Mouse (Mus musculus): ENCODE measurements at regions not wholly inside any gene's neighbourhood (a gene's known extent, or its start where the extent isn't known, plus 50 kb on each side); places are given as distances from the start of the nearest gene placed in this dataset.
A peak's percentile ranks its signal among the peaks of the same experiment; 100 is the strongest.

DNA sequence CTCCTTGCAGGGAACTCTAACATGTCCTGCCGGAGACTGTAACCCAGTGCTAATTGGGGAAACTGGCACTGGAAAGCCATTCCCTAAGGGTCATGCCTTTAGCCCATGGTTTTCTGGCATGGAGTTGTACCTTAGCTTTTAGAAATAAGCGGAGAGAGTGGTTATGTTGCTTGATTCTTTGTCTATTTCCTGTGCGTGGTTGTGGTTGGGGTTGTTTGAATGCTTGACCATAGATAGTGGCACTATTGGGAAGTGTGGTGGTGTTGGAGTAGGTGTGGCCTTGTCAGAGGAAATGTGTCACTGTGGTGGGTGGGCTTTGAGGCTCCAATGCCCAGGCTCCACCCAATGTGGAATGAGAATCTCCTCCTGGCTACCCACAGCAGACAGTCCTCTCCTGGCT lies 289.2 kb upstream of the Chd6 start:
- Histone ChIP-seq H3K9ac (no peak overlapping the region), H3K27me3 (no peaks in the 10 kb centered on the region), H3K4me3 (no peak overlapping the region), H3K4me1 (no peaks in the 10 kb centered on the region), H3K9me3 (no peaks in the 10 kb centered on the region), H3K4me2 (no peak overlapping the region), H3K36me3 (no peaks in the 10 kb centered on the region), H3K27ac (no peak overlapping the region)
- ATAC-seq (ENCODE audit: borderline replicate concordance, extremely low read depth, low FRiP score, low TSS enrichment): no peak
- 86% methylated on average over 3 of the region's 3 CpGs for WGBS

DNA sequence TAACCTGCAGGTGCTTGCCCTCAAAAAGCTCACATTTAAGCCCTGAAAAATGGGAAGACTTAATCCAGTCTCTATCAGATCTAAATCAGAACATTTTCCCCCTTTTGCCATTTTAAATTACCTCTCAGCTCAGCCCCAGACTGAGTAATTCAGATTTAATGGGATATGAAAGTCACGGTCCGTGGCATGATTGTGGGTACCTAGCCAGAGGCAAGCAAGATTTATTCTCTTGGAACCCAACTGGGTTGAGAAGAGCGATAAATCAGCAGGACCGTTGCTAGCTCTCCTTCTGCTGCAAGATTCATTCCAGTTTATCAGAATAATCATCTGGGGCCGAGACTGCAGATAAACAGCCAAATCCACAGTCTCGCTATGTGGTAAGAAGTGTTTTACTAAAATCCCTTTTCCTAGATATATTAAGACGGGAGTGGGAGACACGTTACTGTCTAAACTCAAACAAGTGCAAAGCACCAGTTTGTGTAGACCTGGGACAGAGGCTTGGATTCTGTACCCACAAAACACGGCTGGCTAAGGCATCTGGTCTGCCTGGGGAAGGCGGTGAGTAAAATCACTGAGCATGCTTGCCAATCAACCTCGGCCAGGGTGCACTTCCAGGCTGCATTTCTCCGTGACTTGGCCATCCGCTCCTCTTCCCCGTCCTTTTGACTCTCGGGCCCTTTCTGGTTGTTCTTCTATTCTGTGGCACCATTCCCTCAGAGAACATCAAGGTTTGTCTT lies 282.2 kb upstream of the Chd6 start:
- Histone ChIP-seq H3K4me3 (no peak overlapping the region), H3K9me3 (no peaks in the 10 kb centered on the region), H3K9ac (no peak overlapping the region), H3K36me3 (no peaks in the 10 kb centered on the region), H3K27me3 (no peaks in the 10 kb centered on the region), H3K27ac (no peak overlapping the region), H3K4me2 (no peak overlapping the region), H3K4me1 (no peaks in the 10 kb centered on the region)
- ATAC-seq (ENCODE audit: borderline replicate concordance, extremely low read depth, low FRiP score, low TSS enrichment): no peak
- 73% methylated on average over 15 of the region's 15 CpGs for WGBS

DNA sequence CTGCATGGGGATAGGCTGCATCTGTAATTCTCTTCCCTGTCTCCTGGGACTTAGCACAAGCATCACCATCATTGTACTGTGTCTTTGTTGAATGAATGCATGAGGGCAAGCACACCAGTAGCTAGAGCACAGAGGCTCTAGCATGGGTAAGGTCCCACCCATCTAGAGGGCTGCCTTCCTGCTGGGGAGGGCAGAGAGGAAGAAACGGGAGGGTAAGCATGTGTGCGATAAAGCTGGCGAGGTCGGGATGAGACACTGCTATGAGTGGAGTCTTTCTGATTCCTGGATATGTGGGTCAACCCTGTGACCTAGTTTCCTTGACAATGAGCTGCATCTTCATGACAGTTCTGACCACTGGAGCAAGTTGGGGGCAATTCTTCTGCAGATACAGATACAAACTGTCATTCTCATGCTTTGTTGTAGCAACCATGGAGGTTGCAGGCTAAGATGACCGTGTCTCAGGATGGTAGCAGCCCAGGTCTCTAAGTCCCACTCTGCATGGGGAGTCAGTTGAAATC lies 280.5 kb upstream of the Chd6 start:
- WGBS: 72% methylated on average over 5 of the region's 5 CpGs
- H3K4me3 ChIP-seq: no peak overlapping the region

DNA sequence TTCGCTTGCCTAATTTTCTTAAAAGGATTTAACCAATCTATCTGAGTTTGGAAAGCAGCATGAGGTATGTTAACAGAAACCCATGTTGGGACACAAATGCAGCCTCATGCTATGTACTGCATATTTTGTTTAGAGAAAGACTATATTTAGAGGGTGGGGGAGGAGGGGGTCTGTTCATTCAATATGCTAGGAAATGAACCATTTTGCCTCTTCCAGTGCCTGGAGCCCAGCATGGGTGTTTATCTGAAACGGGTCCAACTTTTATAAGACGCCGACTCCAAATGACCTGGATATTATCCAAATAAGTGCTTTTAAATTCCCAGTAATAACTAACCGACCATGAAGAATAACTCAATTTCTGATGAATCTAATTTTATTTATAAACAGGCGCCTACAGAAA lies 278.2 kb upstream of the Chd6 start:
- no peak overlapping the region for H3K4me3 ChIP-seq
- no peaks in the 10 kb centered on the region for H3K36me3 ChIP-seq
- no peak overlapping the region for H3K4me2 ChIP-seq
- no peak overlapping the region for H3K27ac ChIP-seq
- no peaks in the 10 kb centered on the region for H3K27me3 ChIP-seq
- no peaks in the 10 kb centered on the region for H3K4me1 ChIP-seq
- no peak overlapping the region for H3K9ac ChIP-seq
- ATAC-seq (ENCODE audit: borderline replicate concordance, extremely low read depth, low FRiP score, low TSS enrichment): peak; percentile 41; the same call in 1 of the 2 replicates
- H3K9me3 ChIP-seq: no peaks in the 10 kb centered on the region
- WGBS: 49% methylated on average over 6 of the region's 6 CpGs

More for the DNA sequence above, 280.5 kb upstream of the Chd6 start:
- Histone ChIP-seq H3K27ac (no peak overlapping the region), H3K27me3 (no peaks in the 10 kb centered on the region), H3K9ac (no peak overlapping the region), H3K4me1 (no peaks in the 10 kb centered on the region), H3K36me3 (no peaks in the 10 kb centered on the region), H3K9me3 (no peaks in the 10 kb centered on the region), H3K4me2 (no peak overlapping the region)
- ATAC-seq (ENCODE audit: borderline replicate concordance, extremely low read depth, low FRiP score, low TSS enrichment): no peak

DNA sequence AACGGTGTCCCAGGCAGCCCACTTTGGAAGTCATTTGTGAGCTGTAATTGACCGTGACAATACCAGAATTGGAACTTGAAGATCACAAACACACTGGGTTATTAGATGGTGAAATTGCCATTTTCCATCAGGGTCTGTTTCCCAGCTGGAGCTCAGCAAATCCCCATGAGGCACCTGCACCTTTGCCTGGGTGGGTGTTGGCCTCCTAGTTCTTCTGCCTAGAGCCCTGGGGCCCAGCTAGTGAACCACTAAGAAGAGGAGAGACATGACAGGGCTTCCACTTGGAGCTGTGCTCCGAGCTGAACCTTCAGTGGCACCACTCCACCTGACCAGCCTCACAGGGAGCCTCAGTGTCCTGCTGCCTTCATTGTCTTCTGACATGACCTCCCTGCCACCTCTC lies 273.5 kb upstream of the Chd6 start:
- ATAC-seq (ENCODE audit: borderline replicate concordance, extremely low read depth, low FRiP score, low TSS enrichment): no peak
- H3K9ac ChIP-seq: no peak overlapping the region
- H3K4me1 ChIP-seq: no peaks in the 10 kb centered on the region
- H3K36me3 ChIP-seq: no peaks in the 10 kb centered on the region
- WGBS: 59% methylated on average over 3 of the region's 3 CpGs
- no peaks in the 10 kb centered on the region for H3K27me3 ChIP-seq
- no peak overlapping the region for H3K27ac ChIP-seq
- no peak overlapping the region for H3K4me2 ChIP-seq
- H3K9me3 ChIP-seq: no peaks in the 10 kb centered on the region
- no peak overlapping the region for H3K4me3 ChIP-seq

DNA sequence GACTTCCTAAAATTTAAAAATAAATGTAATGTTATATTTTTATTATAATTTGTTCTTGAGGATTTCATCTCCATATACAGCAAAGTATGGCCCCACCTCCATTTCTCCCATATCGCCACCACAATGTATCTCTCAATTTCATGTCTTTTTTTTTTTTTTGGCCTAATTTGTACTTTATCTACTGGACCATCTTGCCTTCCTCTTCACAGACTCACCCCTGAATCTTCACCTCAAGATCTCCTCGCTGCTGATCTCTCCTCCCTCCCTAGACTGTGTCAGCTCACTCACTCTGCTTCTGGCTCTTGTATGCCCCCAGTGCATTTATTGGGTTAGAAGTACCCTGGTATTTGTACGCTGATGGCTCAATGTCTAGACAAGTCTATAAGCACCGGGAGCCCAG lies 269.4 kb upstream of the Chd6 start:
- Histone ChIP-seq H3K27me3 (no peaks in the 10 kb centered on the region), H3K4me1 (no peaks in the 10 kb centered on the region), H3K27ac (no peak overlapping the region), H3K9ac (no peak overlapping the region), H3K4me3 (no peak overlapping the region), H3K9me3 (no peaks in the 10 kb centered on the region), H3K36me3 (no peaks in the 10 kb centered on the region), H3K4me2 (no peak overlapping the region)
- WGBS: 79% methylated on average over 4 of the region's 4 CpGs
- no peak for ATAC-seq (ENCODE audit: borderline replicate concordance, extremely low read depth, low FRiP score, low TSS enrichment)

DNA sequence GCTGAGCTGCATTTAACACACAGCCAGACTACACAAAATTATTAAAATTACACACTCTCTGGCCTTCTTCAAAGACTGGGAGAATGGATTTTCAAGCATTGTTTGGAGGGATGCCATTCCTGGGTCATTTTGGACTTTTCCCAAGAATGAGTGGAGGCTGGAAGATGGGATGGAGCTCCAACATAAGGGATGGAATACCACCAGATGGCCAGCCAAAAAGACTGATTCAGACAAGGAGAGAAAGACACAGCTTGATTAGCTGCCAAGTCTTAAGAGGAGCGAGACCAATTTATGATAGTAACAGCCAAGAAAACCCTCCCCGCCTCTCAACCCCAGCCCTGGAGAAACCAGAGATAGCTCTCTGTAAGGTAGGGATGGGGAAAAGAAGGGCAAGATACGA lies 253.4 kb upstream of the Chd6 start:
- WGBS: 46% methylated on average over 3 of the region's 3 CpGs
- Histone ChIP-seq H3K4me1 (peaks cover 4% of the 10 kb centered on the region; the same call in 1 of the 2 replicates), H3K4me2 (no peak overlapping the region), H3K27me3 (no peaks in the 10 kb centered on the region), H3K4me3 (no peak overlapping the region), H3K9ac (no peak overlapping the region), H3K36me3 (no peaks in the 10 kb centered on the region), H3K27ac (no peak overlapping the region), H3K9me3 (no peaks in the 10 kb centered on the region)
- ATAC-seq (ENCODE audit: borderline replicate concordance, extremely low read depth, low FRiP score, low TSS enrichment): peak; percentile 55; the same call in 1 of the 2 replicates

DNA sequence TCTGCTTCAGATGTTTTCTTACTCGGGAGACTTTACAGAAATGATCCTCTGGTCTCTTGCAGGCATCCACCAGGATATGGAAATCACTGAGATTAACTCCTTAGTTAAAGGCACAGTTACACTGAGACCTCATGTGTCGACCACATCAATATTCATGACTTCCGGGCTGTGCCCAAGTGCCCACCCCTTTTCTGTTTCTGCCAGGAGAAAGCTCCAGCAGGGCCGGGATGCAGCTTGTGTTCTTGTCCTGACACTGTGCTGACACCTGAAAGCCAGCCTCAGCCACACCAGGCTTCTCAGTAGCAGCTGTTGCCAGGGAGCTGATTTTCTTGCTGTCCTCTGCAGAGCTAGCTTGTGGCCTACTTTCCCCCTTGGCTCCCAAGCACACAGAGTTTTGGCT lies 240.2 kb upstream of the Chd6 start:
- no peaks in the 10 kb centered on the region for H3K27me3 ChIP-seq
- no peak overlapping the region for H3K27ac ChIP-seq
- H3K4me1 ChIP-seq: peaks cover 4% of the 10 kb centered on the region; the same call in 1 of the 2 replicates
- H3K4me2 ChIP-seq: no peak overlapping the region
- 31% methylated on average over 4 of the region's 4 CpGs for WGBS
- H3K9me3 ChIP-seq: no peaks in the 10 kb centered on the region
- H3K4me3 ChIP-seq: no peak overlapping the region
- no peak overlapping the region for H3K9ac ChIP-seq
- ATAC-seq (ENCODE audit: borderline replicate concordance, extremely low read depth, low FRiP score, low TSS enrichment): no peak
- H3K36me3 ChIP-seq: no peaks in the 10 kb centered on the region

DNA sequence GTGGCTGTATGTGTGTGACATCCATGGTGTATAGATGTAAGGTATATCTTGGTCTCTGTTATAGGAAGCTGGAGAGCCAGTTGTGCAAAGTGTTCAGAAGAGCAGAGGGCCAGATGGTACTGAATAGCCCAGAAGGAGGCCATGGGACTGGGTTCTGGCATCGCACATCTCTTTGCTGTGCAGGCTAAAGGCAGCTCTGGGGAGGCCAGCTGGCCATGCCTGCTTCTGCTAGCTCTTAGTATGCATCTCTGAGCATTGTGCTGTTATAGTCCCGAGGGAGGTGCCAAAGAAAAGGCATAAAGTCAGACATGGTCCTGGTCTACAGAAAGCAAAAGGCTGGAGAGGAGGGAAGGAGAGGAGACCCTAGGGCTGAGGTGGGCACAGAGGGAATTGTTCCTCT lies 235.1 kb upstream of the Chd6 start:
- WGBS: 74% methylated on average over 2 of the region's 2 CpGs
- no peak overlapping the region for H3K9ac ChIP-seq

DNA sequence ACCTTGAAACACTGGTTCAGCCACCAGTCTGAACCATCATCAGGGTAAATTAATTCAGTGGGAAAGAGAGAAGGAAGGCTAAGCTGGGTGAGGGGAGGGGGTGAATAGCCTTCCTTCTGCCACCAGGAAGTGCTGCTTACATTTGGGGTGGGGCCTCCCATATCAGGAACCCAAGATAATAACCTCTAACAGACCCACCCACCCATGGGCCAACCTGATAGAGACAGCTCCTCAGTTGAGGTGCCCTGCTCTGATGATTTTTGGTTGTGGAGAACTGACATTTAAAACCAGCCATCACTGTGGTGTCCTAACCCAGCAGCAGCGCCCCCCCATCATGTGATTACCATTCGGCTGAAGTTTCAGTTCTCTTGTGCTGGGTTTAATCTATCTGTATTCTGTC lies 233.8 kb upstream of the Chd6 start:
- H3K4me2 ChIP-seq: no peak overlapping the region
- 69% methylated on average over 2 of the region's 2 CpGs for WGBS
- no peak for ATAC-seq (ENCODE audit: borderline replicate concordance, extremely low read depth, low FRiP score, low TSS enrichment)

More for the DNA sequence above, 235.1 kb upstream of the Chd6 start:
- Histone ChIP-seq H3K27ac (no peak overlapping the region), H3K36me3 (no peaks in the 10 kb centered on the region), H3K4me2 (no peak overlapping the region), H3K4me3 (no peak overlapping the region), H3K27me3 (peaks cover 20% of the 10 kb centered on the region), H3K9me3 (no peaks in the 10 kb centered on the region), H3K4me1 (peaks cover 13% of the 10 kb centered on the region)
- no peak for ATAC-seq (ENCODE audit: borderline replicate concordance, extremely low read depth, low FRiP score, low TSS enrichment)

DNA sequence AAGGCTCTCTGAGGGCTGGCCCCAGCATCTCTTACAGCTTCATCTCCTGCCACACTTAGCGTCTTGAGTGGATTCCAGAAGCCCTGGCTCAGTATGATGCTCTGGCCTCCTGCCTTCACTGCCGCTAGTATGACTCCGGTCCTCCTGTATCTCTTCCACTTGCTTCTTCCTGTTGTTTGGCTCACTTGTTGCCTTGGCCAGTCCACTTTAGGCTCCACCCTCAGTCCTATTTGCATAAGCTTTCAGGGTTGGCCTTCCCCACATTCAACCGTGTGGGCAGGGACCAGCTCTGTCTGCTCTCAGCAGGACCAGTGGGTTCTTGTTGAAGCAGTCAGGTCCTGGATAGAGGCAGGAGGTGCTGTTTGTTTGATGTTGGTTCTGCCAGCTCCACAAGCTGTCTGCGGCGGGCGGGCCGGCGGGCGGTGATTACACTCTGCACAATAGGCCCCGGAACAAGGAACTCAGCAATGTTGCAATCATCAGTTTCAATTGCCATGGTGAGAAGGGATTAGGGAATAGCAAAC lies 232.6 kb upstream of the Chd6 start:
- Histone ChIP-seq H3K36me3 (no peaks in the 10 kb centered on the region), H3K4me2 (peak overlapping the region; percentile 35), H3K4me1 (peaks cover 13% of the 10 kb centered on the region), H3K27ac (no peak overlapping the region), H3K9me3 (no peaks in the 10 kb centered on the region), H3K27me3 (peaks cover 24% of the 10 kb centered on the region), H3K4me3 (no peak overlapping the region), H3K9ac (no peak overlapping the region)
- 2% methylated on average over 11 of the region's 11 CpGs for WGBS
- ATAC-seq (ENCODE audit: borderline replicate concordance, extremely low read depth, low FRiP score, low TSS enrichment): peak; percentile 68; the same call in 1 of the 2 replicates

More for the DNA sequence above, 233.8 kb upstream of the Chd6 start:
- Histone ChIP-seq H3K9ac (no peak overlapping the region), H3K27me3 (peaks cover 20% of the 10 kb centered on the region), H3K4me3 (no peak overlapping the region), H3K9me3 (no peaks in the 10 kb centered on the region), H3K4me1 (peaks cover 13% of the 10 kb centered on the region), H3K27ac (no peak overlapping the region), H3K36me3 (no peaks in the 10 kb centered on the region)

DNA sequence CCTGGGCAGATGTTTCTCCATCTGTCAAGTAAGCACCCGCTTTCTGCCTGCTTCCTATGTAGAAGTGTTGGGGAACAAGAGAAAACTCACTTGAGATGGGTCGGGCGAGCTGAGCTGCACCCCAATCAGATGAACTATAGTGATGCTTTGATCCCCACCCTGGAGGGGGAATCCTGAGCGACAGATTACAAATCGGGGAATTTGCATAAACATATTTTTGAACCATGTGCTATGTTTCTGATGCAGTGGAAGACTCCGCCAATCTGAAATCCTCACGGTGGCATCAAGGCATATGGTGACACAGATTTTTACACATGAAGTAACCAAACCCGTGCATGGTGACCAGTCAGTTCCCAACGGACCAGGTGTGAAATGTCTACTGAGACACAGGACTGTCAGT lies 231.4 kb upstream of the Chd6 start:
- 77% methylated on average over 9 of the region's 9 CpGs for WGBS

More for the DNA sequence above, 231.4 kb upstream of the Chd6 start:
- H3K9ac ChIP-seq: no peak overlapping the region
- H3K9me3 ChIP-seq: no peaks in the 10 kb centered on the region
- H3K4me3 ChIP-seq: no peak overlapping the region
- no peaks in the 10 kb centered on the region for H3K36me3 ChIP-seq
- peaks cover 24% of the 10 kb centered on the region for H3K27me3 ChIP-seq
- no peak for ATAC-seq (ENCODE audit: borderline replicate concordance, extremely low read depth, low FRiP score, low TSS enrichment)
- peaks cover 13% of the 10 kb centered on the region for H3K4me1 ChIP-seq
- no peak overlapping the region for H3K4me2 ChIP-seq
- no peak overlapping the region for H3K27ac ChIP-seq

All from lung, embryonic 15.5 days (tissue).